Mouse (Mus musculus): ENCODE measurements at regions not wholly inside any gene's neighbourhood (a gene's known extent, or its start where the extent isn't known, plus 50 kb on each side); places are given as distances from the start of the nearest gene placed in this dataset.
A peak's percentile ranks its signal among the peaks of the same experiment; 100 is the strongest.

- no peak for DNase-seq
- intact Hi-C loops (cut with DNase I), result no loop called here
Measured at GRCm38 (mm10) chr5:128550736-128551135, 49.9 kb upstream of the Fzd10 start.

GRCm38 (mm10) chr5:128549811-128550210 is 50.8 kb upstream of the Fzd10 start:
- no peak for DNase-seq
- intact Hi-C loops (cut with DNase I), result no loop called here

- intact Hi-C loops (cut with DNase I), result no loop called here
- peak in 1 of 2 experiments; percentile 6 for DNase-seq
Measured at GRCm38 (mm10) chr5:128542049-128542448, 58.6 kb upstream of the Fzd10 start.

GRCm38 (mm10) chr5:128538646-128539045 is 62.0 kb upstream of the Fzd10 start:
- DNase-seq, result no peak
- intact Hi-C loops (cut with DNase I), result no loop called here

- intact Hi-C loops (cut with DNase I), result no loop called here
- DNase-seq, result no peak
Measured at GRCm38 (mm10) chr5:128537218-128537617, 63.4 kb upstream of the Fzd10 start.

GRCm38 (mm10) chr5:128536393-128536792 is 64.3 kb upstream of the Fzd10 start:
- intact Hi-C loops (cut with DNase I), result no loop called here
- DNase-seq, result no peak

- intact Hi-C loops (cut with DNase I), result loop anchor here (10.0 kb wide), 1 partner anchor 448 kb away; no protein-coding TSS in a partner anchor
- DNase-seq, result peak in 1 of 2 experiments; percentile 21
Measured at GRCm38 (mm10) chr5:128527241-128527640, 73.4 kb upstream of the Fzd10 start.

- DNase-seq, result no peak
- intact Hi-C loops (cut with DNase I), result loop anchor here (10.0 kb wide), 1 partner anchor 448 kb away; no protein-coding TSS in a partner anchor
Measured at GRCm38 (mm10) chr5:128526432-128526831, 74.2 kb upstream of the Fzd10 start.

- intact Hi-C loops (cut with DNase I), result loop anchor here (10.0 kb wide), 1 partner anchor 450 kb away; no protein-coding TSS in a partner anchor
- no peak for DNase-seq
Measured at GRCm38 (mm10) chr5:128524377-128525280, 76.0 kb upstream of the Fzd10 start.

- peak; percentile 22 to 36 for DNase-seq
Measured at GRCm38 (mm10) chr5:128522667-128523066, 78.0 kb upstream of the Fzd10 start.

GRCm38 (mm10) chr5:128517336-128517735 is 83.3 kb upstream of the Fzd10 start:
- no peak for DNase-seq
- intact Hi-C loops (cut with DNase I), result no loop called here

More at GRCm38 (mm10) chr5:128522667-128523066, 78.0 kb upstream of the Fzd10 start:
- intact Hi-C loops (cut with DNase I), result loop anchor here (1.0 to 10.0 kb wide), 2 partner anchors 212 to 452 kb away; no protein-coding TSS in a partner anchor

- intact Hi-C loops (cut with DNase I), result no loop called here
- DNase-seq, result peak in 1 of 2 experiments; percentile 11
Measured at GRCm38 (mm10) chr5:128515343-128515742, 82.5 kb upstream of the Tmem132d start.

GRCm38 (mm10) chr5:128513261-128513660 is 80.4 kb upstream of the Tmem132d start:
- DNase-seq, result no peak
- intact Hi-C loops (cut with DNase I), result no loop called here

GRCm38 (mm10) chr5:128512606-128513005 is 79.7 kb upstream of the Tmem132d start:
- intact Hi-C loops (cut with DNase I), result no loop called here
- DNase-seq, result no peak

GRCm38 (mm10) chr5:128504502-128504901 is 71.6 kb upstream of the Tmem132d start:
- DNase-seq, result peak; percentile 9 to 39
- intact Hi-C loops (cut with DNase I), result no loop called here

GRCm38 (mm10) chr5:128499488-128499887 is 66.6 kb upstream of the Tmem132d start:
- no peak for DNase-seq
- intact Hi-C loops (cut with DNase I), result no loop called here

- intact Hi-C loops (cut with DNase I), result no loop called here
- DNase-seq, result no peak
Measured at GRCm38 (mm10) chr5:128499033-128499432, 66.2 kb upstream of the Tmem132d start.

GRCm38 (mm10) chr5:128492541-128492940 is 59.7 kb upstream of the Tmem132d start:
- DNase-seq, result no peak
- intact Hi-C loops (cut with DNase I), result no loop called here

GRCm38 (mm10) chr5:128491155-128491554 is 58.3 kb upstream of the Tmem132d start:
- DNase-seq, result peak in 1 of 2 experiments; percentile 3
- intact Hi-C loops (cut with DNase I), result no loop called here

- intact Hi-C loops (cut with DNase I), result no loop called here
- DNase-seq, result no peak
Measured at GRCm38 (mm10) chr5:128488872-128489580, 56.1 kb upstream of the Tmem132d start.

- DNase-seq, result no peak
- intact Hi-C loops (cut with DNase I), result no loop called here
Measured at GRCm38 (mm10) chr5:128487371-128487770, 54.5 kb upstream of the Tmem132d start.

Measured in heart, postnatal 14 days (tissue).